Comparison of ENCODE assay signal across 19 mouse cellular contexts in genomic region chr13:40953231-40953630, GRCm38 (mm10). TPM values are rescaled to one million over a fixed set of nuclear protein-coding genes. Genes with fewer than 3 reads are reported as not detected.
DNase-seq lines count a peak whose midpoint lies in the region; ATAC-seq and TF ChIP-seq lines count a peak whose summit lies in the region.
"Had no signal": no experiment of that assay in that cellular context is flagged by ENCODE, and none has a peak within 500 bp of the region (broad histone marks: within the 10 kb centered on the region; RNA-seq: fewer than 3 reads in every experiment).

No protein-coding gene starts in this region.

- no peaks in the 10 kb centered on the region for H3K36me3 ChIP-seq in forebrain, embryonic 14.5 days (ENCODE audit: control insufficient read depth, insufficient read depth, low read length)
- H3K36me3 ChIP-seq in forebrain, embryonic 13.5 days (ENCODE audit: poor library complexity, severe bottlenecking): no peaks in the 10 kb centered on the region; the same call in 1 of the 2 replicates
- no peaks in the 10 kb centered on the region; the same call in 1 of the 2 replicates for H3K36me3 ChIP-seq in liver, postnatal 0 days (replicated peaks; ENCODE audit: insufficient read depth, low read length)
- H3K36me3 ChIP-seq in liver, embryonic 11.5 days (ENCODE audit: control insufficient read depth, insufficient read depth, low read length): no peaks in the 10 kb centered on the region
- H3K36me3 ChIP-seq: embryonic facial prominence, embryonic 10.5 days; heart, embryonic 15.5 days; hindbrain, embryonic 12.5 days; limb, embryonic 12.5 days had no signal

- no peaks in the 10 kb centered on the region for H3K27me3 ChIP-seq in forebrain, embryonic 14.5 days (replicated peaks; ENCODE audit: control insufficient read depth, insufficient read depth, low read length)
- H3K27me3 ChIP-seq in forebrain, embryonic 13.5 days: no peaks in the 10 kb centered on the region
- no peaks in the 10 kb centered on the region for H3K27me3 ChIP-seq in liver, postnatal 0 days (ENCODE audit: insufficient read depth, low read length)
- no peaks in the 10 kb centered on the region for H3K27me3 ChIP-seq in liver, embryonic 11.5 days (replicated peaks; ENCODE audit: control insufficient read depth, insufficient read depth, low read length)
- H3K27me3 ChIP-seq: heart, embryonic 15.5 days; hindbrain, embryonic 12.5 days; limb, embryonic 12.5 days had no signal

- no peak for TF ChIP-seq CTCF in liver, postnatal 0 days (IDR thresholded peaks at IDR 0.05; ENCODE audit: low read depth)

- 65% methylated on average over 6 of the region's 6 CpGs for WGBS in forebrain, embryonic 14.5 days
- WGBS in forebrain, embryonic 13.5 days: 69% methylated on average over 6 of the region's 6 CpGs
- 58% methylated on average over 6 of the region's 6 CpGs for WGBS in liver, postnatal 0 days (ENCODE audit: insufficient replicate concordance)
- WGBS in liver, embryonic 11.5 days: 76% methylated on average over 6 of the region's 6 CpGs

- no peak overlapping the region for H3K9ac ChIP-seq in forebrain, embryonic 14.5 days (ENCODE audit: low read length)
- H3K9ac ChIP-seq in forebrain, embryonic 13.5 days: no peak overlapping the region
- H3K9ac ChIP-seq in liver, postnatal 0 days (replicated peaks): no peak overlapping the region
- H3K9ac ChIP-seq in liver, embryonic 11.5 days (ENCODE audit: low read depth, low read length): no peak overlapping the region
- H3K9ac ChIP-seq: heart, embryonic 15.5 days; hindbrain, embryonic 12.5 days; limb, embryonic 12.5 days; lung, embryonic 14.5 days had no signal

- H3K4me2 ChIP-seq in forebrain, embryonic 14.5 days (ENCODE audit: low read length): no peak overlapping the region
- no peak overlapping the region for H3K4me2 ChIP-seq in forebrain, embryonic 13.5 days
- no peak overlapping the region for H3K4me2 ChIP-seq in liver, postnatal 0 days (ENCODE audit: low read depth, low read length)
- H3K4me2 ChIP-seq in liver, embryonic 11.5 days: no peak overlapping the region
- H3K4me2 ChIP-seq: heart, embryonic 15.5 days; hindbrain, embryonic 12.5 days; limb, embryonic 12.5 days; lung, embryonic 14.5 days had no signal

- DNase-seq in forebrain, embryonic 14.5 days (ENCODE audit: low spot score): peak; percentile 2
- peak; percentile 48 for DNase-seq in liver, postnatal 0 days
- no peak for DNase-seq in liver, embryonic 11.5 days (ENCODE audit: low spot score)
- peak; percentile 8 for DNase-seq in NIH3T3 (ENCODE audit: low read depth)
- DNase-seq in ovary, postnatal 36 days (ENCODE audit: low spot score): no peak
- DNase-seq: adrenal gland, postnatal 14 days; B cell, adult 2 months; heart, adult 11 months; layer of hippocampus, postnatal 36 days; lung, embryonic 14.5 days had no signal

- no peak overlapping the region for H3K27ac ChIP-seq in forebrain, embryonic 14.5 days (ENCODE audit: low read depth, low read length)
- H3K27ac ChIP-seq in forebrain, embryonic 13.5 days: no peak overlapping the region
- H3K27ac ChIP-seq in liver, postnatal 0 days (ENCODE audit: low read depth): no peak overlapping the region
- no peak overlapping the region for H3K27ac ChIP-seq in liver, embryonic 11.5 days (ENCODE audit: low read depth, low read length)
- H3K27ac ChIP-seq: embryonic facial prominence, embryonic 10.5 days; heart, embryonic 15.5 days; hindbrain, embryonic 12.5 days; kidney, postnatal 0 days; limb, embryonic 12.5 days had no signal

- H3K9me3 ChIP-seq in forebrain, embryonic 14.5 days (replicated peaks; ENCODE audit: control insufficient read depth, low read length): no peaks in the 10 kb centered on the region
- H3K9me3 ChIP-seq in forebrain, embryonic 13.5 days (replicated peaks): no peaks in the 10 kb centered on the region; the same call in 1 of the 2 replicates
- H3K9me3 ChIP-seq in liver, postnatal 0 days (ENCODE audit: low read length): no peaks in the 10 kb centered on the region
- no peaks in the 10 kb centered on the region for H3K9me3 ChIP-seq in liver, embryonic 11.5 days (ENCODE audit: control insufficient read depth, low read length)
- H3K9me3 ChIP-seq: embryonic facial prominence, embryonic 10.5 days; heart, embryonic 15.5 days; hindbrain, embryonic 12.5 days; limb, embryonic 12.5 days had no signal

- 0 out of 2 replicates have a peak, but pooled peaks have one; percentile 18 for TF ChIP-seq EP300 in liver, postnatal 0 days (IDR thresholded peaks at IDR 0.05; ENCODE audit: low read depth)

- H3K4me1 ChIP-seq in forebrain, embryonic 14.5 days (ENCODE audit: control insufficient read depth, insufficient read depth, low read length): no peaks in the 10 kb centered on the region
- no peaks in the 10 kb centered on the region for H3K4me1 ChIP-seq in forebrain, embryonic 13.5 days
- peaks cover 10% of the 10 kb centered on the region for H3K4me1 ChIP-seq in liver, postnatal 0 days (ENCODE audit: insufficient read depth)
- H3K4me1 ChIP-seq in liver, embryonic 11.5 days (replicated peaks; ENCODE audit: control insufficient read depth, insufficient read depth, low read length): no peaks in the 10 kb centered on the region
- H3K4me1 ChIP-seq: hindbrain, embryonic 12.5 days; limb, embryonic 12.5 days had no signal

- H3K4me3 ChIP-seq in forebrain, embryonic 14.5 days (ENCODE audit: low read depth, low read length): no peak overlapping the region
- no peak overlapping the region for H3K4me3 ChIP-seq in forebrain, embryonic 13.5 days
- no peak overlapping the region for H3K4me3 ChIP-seq in liver, postnatal 0 days (ENCODE audit: low read depth, low read length)
- no peak overlapping the region for H3K4me3 ChIP-seq in liver, embryonic 11.5 days (ENCODE audit: low read depth, low read length)
- H3K4me3 ChIP-seq: embryonic facial prominence, embryonic 10.5 days; heart, embryonic 15.5 days; hindbrain, embryonic 12.5 days; limb, embryonic 12.5 days had no signal

- ATAC-seq in forebrain, embryonic 14.5 days: no peak
- ATAC-seq in forebrain, embryonic 13.5 days: no peak
- ATAC-seq in liver, postnatal 0 days: peak; percentile 27; the same call in 1 of the 2 replicates
- no peak for ATAC-seq in liver, embryonic 11.5 days (replicated peaks; ENCODE audit: low FRiP score)
- peak; percentile 98 for ATAC-seq in megakaryocyte, adult 5-6 weeks (ENCODE audit: poor library complexity, severe bottlenecking)
- ATAC-seq in inflammation-experienced regulatory T-cells, adult 6 months: no peak
- ATAC-seq: intestine, embryonic 16.5 days had no signal

RNA-seq across cellular contexts. Expression of gene Pak1ip1, which starts 47.6 kb away (rescaled TPM):
- 84.8 and 86.7 TPM in 2 replicates for polyA plus RNA-seq in forebrain, embryonic 14.5 days (2014; fragmentation: Nextera tagmentation; extraction: Ambion mirVana)
- polyA plus RNA-seq in forebrain, embryonic 13.5 days (2015; fragmentation: Nextera tagmentation; extraction: Ambion mirVana): 86.3 and 87.4 TPM in 2 replicates
- 43.1 and 45.8 TPM in 2 replicates for polyA plus RNA-seq in liver, postnatal 0 days (2015; fragmentation: Nextera tagmentation; extraction: Ambion mirVana)
- 105 and 109 TPM in 2 replicates for polyA plus RNA-seq in liver, embryonic 11.5 days (2014; fragmentation: Nextera tagmentation; extraction: Ambion mirVana)
- total RNA-seq in megakaryocyte, adult 5-6 weeks (2015): 50.2 and 50.7 TPM in 2 replicates
- total RNA-seq in megakaryocyte, adult 5-6 weeks (2017): 73.0 and 80.1 TPM in 2 replicates
- 100 to 1,000 TPM in 1 of 3 experiments, 10 to 100 TPM in 2; 75.7 to 103 (median 84.7) TPM for polyA plus RNA-seq in inflammation-experienced regulatory T-cells, adult 6 months (2017; shearing (Covaris generic))

Comparison
In these comparisons a context has a peak if more than half of its experiments do, and no peak if none do; other contexts are left out.
1. ATAC-seq: peak in liver, postnatal 0 days (single experiment) and megakaryocyte, adult 5-6 weeks (single experiment); none in forebrain, embryonic 14.5 days (single experiment), forebrain, embryonic 13.5 days (single experiment), liver, embryonic 11.5 days (single experiment) and inflammation-experienced regulatory T-cells, adult 6 months (single experiment).
2. DNase-seq: peak in forebrain, embryonic 14.5 days (single experiment), liver, postnatal 0 days (single experiment) and NIH3T3 (single experiment); none in liver, embryonic 11.5 days (single experiment) and ovary, postnatal 36 days (single experiment).